Mouse (Mus musculus): ENCODE results near the gene Cpt1b. TPM values are rescaled to one million over a fixed set of nuclear protein-coding genes. Genes with fewer than 3 reads are reported as not detected.
"Not testable (repeated sequence)": the region's sequence is repeated elsewhere in the genome, so short reads cannot be mapped to it uniquely, and the experiment has no call there.

Cpt1b gene
- total RNA-seq, 2 experiments from 2014 or later, result 2.1 to 3.1 TPM

DNA sequence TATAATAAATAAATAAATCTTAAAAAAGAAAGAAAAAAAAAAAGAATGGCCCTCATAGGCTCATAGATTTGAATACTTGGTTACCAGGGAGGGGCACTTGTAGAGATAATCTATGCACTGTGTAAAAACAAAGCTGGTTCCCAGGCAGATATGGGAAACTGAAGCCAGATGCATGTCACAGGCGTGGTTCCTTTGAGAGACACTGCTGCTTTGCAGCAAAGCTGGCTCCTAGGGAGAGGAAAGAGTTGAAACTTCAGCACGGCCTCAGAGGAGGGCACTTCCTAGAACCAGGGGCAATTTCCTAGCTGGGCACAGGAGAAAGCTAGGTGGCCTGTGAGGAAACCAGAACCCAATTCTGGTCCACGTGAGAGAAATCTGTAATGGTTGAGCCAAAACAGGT is 8.5 kb upstream of the Cpt1b start:
- DNase-seq (ENCODE audit: low spot score in 2 of 2), result no peak

DNA sequence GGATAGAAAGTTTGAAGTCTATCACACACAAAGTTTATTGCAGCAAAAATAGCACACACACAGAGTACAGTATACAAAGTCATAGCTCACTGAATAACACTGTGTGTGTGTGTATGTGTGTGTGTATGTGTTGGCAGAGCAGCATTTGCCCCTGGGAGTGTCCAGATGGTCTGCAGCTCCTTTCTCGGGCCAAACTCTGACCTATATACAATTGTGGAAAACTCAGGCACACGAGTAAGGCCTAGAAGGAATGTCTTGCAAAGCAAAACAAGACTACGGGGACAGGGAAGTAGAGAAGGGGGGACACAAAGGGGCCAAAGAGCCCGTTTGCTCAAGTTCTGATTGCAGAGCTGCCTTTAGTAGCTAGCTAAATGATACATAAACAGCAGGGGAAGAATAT is 7.3 kb upstream of the Cpt1b start:
- no peak for DNase-seq (ENCODE audit: low spot score in 2 of 2)

DNA sequence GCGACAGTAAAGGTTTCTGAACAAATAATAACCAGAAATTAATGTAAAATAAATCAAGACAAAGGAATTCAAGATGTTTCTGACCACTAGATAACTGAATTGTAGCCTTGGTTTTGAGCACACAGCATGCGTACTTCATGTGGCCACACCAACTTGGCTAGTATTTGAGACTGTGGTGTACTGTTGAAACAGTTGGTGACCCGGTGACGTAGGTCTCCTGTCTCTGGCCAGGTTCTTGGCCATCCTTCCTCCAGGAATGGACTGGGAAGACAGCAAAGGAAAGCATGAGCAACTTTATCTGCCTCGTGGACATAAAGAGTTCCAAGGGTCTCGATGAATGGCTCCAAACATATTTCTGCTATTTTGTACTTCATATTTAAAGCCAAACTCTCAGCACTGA is 6.1 kb upstream of the Cpt1b start:
- no peak for DNase-seq (ENCODE audit: low spot score in 2 of 2)

DNA sequence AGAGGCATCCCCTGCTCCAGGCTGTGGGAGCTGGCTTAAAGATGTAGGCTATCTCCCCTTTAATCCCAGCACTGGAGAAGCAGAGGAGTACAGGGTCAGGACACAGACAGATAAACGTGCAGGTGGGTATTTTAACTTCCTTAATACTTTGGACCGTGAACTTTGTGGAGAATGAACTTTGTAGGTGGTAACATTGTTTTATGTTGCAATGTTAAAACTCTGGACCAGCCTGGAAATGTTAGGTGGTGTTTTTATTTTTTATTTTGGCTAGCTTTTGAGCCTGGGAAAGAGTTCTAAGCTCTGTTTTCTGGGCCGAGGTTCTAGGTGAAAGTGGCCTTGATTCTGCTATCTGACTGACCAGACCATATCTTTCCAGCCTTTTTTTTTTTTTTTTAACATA is 5.6 kb upstream of the Cpt1b start:
- DNase-seq (ENCODE audit: low spot score in 2 of 2), result no peak

DNA sequence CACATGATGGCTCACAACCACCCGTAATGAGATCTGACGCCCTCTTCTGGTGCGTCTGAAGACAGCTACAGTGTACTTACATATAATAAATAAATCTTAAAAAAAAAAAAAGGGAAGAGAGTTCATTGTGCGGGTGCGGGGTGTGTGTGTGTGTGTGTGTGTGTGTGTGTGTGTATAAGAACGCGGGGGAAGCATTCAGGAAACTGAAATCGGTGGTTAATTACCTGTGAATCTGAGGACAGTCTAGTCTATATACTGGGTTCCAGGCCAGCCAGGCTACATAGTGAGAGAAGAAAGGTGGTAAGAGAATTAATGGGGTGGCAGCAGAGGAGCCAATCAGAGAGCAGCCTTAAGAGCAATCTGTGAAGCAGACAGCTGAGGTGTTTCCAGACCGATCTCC is 5.1 kb upstream of the Cpt1b start:
- not testable (repeated sequence) for DNase-seq (ENCODE audit: low spot score in 2 of 2)

DNA sequence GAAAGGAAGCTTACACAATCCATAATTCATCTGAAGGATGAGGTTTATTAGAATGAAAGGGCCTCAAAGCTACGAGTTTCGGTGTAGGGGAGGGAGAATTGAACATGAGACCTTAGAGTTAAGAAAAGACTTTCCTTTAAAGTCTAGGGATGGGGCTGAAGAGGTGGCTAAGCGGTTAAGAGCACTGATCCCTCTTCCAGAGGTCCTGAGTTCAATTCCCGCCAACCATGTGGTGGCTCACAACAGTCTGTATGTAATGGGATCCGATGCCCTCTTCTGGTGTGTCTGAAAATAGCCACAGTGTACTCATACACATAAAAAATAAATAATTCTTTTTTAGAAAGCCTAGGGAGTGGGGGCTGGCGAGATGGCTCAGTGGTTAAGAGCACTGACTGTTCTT is 4.7 kb upstream of the Cpt1b start:
- DNase-seq (ENCODE audit: low spot score in 2 of 2), result no peak

DNA sequence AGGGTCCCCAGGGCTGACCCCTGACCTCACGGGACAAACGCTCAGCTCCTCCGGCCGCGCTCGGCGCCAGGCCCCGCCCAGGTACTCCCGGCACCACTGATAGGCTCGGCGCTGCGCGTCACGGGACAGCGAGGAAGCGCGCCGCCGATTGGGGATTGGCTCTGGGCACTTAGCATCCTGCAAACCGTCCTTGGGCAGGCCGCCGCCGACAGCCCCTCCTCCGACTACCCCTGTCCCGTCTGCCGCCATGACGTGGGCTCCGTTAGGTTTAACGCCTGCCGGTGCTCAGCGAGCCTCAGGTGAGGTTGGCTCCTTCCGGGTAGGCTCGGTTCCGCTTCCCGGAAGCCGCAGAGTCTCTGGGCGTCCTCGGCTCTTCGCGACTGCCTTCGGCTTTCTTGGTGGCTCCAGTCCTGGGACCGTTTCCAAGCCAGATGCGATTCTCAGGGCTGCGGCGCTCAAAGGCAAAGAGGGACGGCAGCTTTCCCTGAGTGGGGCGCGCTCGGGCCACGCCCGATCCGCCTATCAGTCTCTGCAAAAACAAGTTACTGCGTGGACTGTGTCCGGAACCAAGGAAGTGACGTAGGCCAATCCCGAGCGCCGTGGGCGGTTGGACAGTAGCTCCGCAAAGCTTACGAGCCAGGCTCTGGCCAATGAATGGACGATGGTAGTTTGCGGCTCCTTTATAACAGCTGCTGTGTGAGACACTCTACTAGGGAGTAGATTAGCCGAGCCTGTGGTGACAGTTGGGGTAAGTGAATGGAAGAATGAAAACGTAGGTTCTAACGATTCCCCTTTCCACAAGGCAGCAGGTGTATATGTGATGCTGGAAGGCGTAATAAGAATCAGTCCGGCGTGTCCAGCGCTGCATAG is 3.9 kb upstream of the Cpt1b start, which contains the start of the genes C730034F03Rik, Gm44502 and Chkb:
Gene C730034F03Rik, plus strand, starts transcription at position 238 of the 870 bp plus-strand sequence.
Gene Gm44502, minus strand, starts transcription at position 345 of the 870 bp plus-strand sequence.
Gene Chkb, minus strand, starts transcription at position 557 of the 870 bp plus-strand sequence.
- DNase-seq (ENCODE audit: low spot score in 2 of 2), result peak; percentile 91 to 95

DNA sequence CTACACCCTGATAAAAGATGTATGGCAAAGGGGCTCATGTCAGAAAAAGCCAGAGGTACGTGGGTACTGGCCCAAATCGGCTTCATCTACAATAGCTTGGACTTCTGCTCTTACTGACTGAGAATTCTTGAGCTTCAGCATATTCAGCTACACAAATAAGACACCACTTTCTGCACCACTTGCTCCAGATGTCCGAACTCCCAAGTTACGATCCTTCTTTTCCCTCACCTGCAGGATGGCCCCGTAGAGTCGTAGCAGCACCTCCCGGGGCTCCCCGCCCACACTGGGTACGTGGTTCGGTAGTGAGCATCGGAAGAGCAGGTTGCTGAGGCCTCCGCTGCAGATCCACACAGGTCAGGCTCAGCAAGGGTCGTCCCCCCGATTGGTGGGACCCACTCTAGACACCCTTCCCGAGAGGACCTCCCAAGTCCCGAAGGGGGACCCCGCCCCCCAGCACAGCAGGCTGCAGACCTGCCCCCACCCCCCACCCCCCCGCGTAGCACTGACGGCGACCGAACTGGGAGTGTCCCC is 3.2 kb upstream of the Cpt1b start:
- no peak for DNase-seq (ENCODE audit: low spot score in 2 of 2)

DNA sequence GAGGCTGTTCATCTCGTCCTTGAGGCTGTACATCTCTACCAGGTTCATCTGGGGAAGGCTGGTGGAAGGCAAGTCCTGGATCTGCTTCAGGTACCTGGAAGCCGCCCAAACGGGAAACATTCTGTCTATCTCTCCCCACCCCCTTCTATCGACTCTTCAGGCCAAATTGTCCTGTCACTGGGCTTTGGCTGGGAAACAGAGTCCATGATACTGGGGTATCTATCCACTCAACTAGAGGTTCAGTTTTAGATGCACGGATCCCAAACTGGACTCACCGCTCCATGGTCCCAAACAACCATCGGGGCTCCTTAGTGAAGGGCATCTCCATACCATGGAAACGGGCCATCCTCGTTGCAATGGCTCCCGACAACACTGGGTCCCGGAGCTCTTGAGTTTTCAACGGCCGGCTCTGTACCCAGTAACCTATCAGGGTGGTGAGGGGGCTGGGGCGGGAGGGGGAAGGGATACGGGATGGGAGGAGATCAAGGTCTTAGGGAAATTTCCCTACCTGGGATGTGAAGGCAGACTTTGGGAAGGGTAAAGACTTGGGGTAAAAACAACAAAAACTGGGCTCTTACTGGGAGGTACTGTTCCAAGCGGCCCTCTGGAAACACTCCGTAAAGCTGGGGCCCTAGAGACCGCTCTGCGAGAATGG is 2.6 kb upstream of the Cpt1b start:
- DNase-seq (ENCODE audit: low spot score in 2 of 2), result no peak

DNA sequence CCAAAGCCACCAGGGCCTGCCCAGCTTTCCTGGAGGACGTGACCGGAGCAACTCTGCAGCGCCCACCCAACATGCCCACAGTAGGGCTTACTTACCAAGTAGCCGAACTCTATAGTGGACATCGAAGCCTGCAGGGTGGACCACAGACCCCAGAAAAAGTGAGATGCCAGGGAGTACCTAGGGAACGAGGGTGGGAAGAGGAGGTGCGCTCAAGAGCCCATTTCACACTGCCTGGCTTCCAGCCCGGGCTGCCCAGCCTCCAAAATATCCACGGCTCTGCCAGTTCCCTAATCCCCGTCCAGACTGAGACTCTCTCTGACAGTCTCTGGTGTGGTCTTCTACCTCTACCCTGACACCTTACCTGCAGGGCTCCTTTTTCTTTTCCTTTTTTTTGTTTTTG is 1.1 kb upstream of the Cpt1b start:
- DNase-seq (ENCODE audit: low spot score in 2 of 2), result no peak

DNA sequence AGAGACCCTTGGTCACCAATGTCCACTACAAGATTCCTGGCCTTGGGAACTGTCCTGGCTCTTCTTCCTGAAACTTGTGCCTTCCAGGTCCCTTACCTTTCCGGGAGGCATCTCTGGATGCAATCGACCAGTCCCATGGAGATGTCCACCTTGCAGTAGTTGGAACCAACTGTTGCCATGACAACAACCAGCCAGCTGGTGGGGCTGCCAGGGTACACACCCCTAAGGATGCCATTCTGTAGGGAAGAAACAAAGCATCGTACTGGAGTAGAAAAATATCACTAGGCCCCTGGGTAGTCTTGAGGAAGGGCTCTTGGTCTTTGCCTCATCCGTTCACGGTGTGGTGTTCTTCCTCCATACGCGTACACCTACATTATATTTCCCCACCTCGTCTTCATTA is 1.0 kb downstream of the Cpt1b start:
- DNase-seq (ENCODE audit: low spot score in 2 of 2), result no peak

DNA sequence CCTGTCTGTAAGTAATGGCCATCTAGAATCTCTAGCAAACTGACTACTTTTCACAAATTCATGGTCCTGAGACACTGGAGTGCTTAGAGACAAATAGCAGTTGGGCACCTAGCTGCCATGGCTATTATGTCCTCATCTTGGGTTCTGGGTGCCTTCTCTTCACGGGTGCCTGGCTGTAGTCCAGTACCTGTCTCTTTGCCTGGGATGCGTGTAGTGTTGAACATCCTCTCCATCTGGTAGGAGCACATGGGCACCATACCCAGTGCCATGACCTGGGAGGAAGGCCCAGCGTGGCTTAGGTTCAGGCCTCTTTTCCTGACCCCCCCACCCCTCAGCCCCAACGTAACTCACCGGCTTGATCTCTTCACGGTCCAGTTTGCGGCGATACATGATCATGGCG is 3.7 kb downstream of the Cpt1b start:
- no peak for DNase-seq (ENCODE audit: low spot score in 2 of 2)

DNA sequence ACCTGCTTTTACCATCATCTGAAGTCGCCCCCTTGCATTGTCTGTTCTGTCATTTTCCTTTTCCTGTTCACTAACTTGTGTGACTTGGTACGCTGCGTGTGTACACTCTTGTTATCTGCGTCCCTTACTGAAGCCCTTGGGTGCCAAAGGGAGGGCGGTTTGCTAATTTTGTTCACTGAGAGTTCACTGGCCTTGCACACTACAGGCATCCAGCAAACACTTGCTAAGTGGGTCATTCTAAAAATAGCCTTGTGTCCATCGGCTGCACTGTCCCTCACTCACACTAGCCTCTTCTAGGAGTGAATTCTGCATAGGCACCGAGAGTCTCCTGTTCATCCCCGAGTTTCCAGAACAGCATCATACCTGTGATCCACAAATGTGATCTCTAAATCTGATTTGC is 10.4 kb downstream of the Cpt1b start:
- no peak for DNase-seq (ENCODE audit: low spot score in 2 of 2)

DNA sequence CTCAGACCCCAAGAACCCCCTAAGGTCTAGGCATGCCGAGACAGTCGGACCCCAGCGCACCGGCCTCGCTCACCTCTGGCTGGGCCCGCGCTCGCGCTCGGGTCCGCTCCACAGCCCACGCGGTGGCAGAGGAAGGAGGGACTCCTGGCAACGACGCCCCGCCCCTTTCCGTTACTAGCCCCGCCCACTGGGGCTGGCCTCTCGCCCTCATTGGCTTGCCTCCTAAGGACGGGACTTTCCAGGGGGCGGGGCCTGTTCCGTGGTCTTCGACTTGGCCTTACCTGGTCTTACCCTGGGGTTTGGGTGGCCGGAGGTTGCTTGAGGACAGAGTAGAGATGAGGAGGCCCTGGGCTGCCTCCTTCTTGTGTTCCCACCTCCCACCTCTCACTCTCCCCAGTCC is 15.5 kb downstream of the Cpt1b start, which contains the start of gene Syce3:
Gene Syce3, minus strand, starts transcription at position 386 of the 400 bp plus-strand sequence.
- no peak for DNase-seq (ENCODE audit: low spot score in 2 of 2)

DNA sequence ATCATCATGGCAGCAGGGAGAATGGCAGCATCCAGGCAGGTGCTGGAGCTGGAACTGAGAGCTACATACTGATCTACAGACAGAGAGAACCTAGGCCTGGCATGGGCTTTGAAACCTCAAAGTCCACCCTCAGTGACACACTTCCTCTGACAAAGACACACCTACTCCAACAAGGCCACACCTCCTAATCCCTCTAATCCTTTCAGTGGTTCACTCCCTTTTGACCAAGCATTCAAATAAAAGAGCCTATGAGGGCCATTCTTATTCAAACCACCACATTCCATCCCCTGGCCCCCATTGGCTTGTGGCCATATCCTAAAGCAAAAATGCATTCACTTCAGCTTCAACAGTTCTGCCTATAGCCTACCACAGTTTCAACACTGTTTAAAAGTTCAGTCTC is 19.0 kb downstream of the Cpt1b start:
- DNase-seq (ENCODE audit: low spot score in 2 of 2), result no peak

DNA sequence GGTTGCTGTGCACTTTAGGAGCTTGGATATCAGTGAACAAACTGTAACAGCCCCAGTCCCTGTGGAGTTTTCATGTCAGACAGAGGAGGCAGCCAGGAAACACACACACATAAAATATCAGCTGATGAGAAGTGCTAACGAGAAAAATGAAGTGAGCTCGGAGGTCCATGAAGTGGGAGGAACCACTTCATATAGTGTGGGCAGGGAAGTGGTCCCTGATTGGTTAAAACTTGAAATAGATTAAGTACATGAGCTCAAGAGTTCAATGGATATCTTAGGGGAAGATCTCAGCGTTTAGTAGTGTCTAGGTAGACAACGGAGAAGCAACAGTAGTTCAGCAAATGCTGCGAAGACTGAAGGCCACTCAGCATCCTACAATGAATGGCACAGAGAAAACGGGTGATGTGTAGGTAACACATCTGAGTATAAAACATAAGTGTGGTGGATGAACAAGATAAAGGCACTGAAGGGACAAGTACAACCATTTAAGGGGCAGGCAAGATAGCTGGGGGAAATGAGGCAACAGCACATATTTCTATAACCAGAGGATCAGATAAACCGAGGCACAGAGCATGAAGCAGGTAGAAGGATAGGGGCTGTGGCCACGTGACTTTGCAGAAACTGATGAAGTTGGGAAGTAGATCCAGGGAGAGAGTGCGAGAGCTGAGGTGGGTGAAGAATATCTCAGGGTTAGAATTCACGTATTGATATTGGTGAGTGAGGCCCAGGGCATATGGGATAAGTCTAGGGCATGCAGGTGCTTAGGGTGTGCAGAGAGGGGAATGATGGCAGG is 20.6 kb downstream of the Cpt1b start:
- DNase-seq (ENCODE audit: low spot score in 2 of 2), result no peak

DNA sequence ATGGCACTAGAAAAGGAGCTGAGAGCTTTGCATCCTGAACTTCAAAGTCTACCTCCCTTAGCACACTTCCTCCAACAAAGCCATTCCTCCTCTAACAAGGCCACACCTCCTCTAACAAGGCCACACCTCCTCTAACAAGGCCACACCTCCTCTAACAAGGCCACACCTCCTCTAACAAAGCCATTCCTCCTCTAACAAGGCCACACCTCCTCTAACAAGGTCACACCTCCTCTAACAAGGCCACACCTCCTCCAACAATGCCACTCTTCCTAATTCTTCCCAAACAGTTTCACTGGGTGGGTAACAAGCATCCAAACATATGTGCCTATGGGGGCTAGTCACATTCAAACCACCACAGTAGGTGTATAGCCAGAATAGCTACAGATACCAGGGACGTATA is 23.2 kb downstream of the Cpt1b start:
- DNase-seq (ENCODE audit: low spot score in 2 of 2), result no peak

DNA sequence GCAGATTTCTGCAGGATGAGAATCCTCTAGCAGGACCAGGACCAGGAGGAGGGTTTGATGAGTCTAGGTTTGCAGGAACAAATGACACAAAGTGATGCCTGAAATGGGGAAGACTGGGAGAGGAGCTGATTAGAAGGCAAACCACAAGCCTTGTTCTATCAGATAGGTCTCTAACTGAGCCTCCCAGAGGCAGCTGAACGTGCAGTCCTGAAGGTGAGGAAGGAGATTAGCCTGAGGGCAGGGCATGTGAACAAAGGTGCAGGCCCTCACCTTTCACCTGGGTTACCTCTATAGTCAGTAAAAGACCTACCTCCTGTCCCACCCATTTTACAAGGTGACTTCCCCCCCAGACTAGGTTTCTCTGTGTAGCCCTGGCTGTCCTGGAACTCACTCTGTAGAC is 25.9 kb downstream of the Cpt1b start:
- DNase-seq (ENCODE audit: low spot score in 2 of 2), result no peak

DNA sequence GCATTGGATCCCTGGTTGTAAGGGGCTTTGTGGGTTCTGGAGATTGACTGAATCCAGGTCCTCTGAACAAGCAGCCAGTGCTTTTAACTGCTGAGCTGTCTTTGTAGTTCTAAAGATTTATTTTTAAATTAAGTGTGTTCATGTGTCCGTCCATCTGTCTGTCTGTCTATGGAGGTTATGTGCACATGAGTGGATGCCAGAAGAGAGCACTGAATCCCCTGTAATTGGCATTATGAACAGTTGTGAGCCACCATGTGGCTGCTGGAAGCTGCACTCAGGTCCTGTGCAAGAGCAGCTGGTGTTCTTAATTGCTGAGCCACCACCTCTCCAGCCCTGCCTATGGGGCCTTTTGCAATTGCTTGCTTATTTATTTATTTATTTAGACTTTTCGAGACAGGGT is 27.5 kb downstream of the Cpt1b start:
- no peak for DNase-seq (ENCODE audit: low spot score in 2 of 2)

DNA sequence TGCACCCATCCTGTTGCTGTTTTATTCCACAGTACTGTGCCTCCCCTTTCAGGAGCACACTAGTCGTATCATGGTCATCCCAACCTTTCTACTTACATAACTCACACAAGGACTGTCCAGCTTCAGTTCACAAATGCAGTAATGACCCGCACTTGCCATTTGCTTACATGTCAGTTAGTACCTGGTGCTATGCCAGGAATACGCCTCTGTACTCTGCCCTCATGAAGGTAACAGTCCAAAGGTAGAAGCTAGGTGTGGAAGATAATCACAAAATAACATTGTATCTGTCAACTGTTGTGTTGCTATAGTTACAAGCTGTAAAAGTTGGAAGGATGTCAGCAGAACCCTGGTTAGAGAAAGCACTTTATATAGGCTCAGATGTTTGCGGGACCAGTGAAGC is 28.8 kb downstream of the Cpt1b start:
- no peak for DNase-seq (ENCODE audit: low spot score in 2 of 2)

DNA sequence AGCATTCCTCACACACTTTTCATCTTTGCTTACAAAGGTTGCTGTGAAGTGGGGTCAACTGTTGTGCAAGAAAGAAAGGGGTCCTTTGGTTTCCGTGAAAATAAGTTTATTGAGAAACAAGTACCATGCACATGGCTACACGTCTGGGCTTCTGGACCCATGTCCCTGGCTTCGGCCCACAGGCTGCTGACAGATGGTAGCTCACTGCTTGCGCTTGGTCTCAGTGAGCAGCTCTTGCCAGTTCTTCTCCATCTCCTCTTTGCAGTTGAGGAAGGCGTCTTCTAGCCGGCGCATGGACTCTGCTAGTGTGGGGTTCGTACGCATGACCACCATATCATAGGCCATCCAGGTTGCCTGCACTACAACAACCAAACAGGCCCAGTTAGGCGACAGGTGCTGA is 35.6 kb downstream of the Cpt1b start:
- no peak for DNase-seq (ENCODE audit: low spot score in 2 of 2)

All from layer of hippocampus, postnatal 14 days (tissue).